Mouse (Mus musculus) spleen, embryonic (tissue): ENCODE data around the gene F13a1.

Source experiments
- CTCF ChIA-PET: fragments of 350-600 bp; sonication (Branson Sonifier 250); formaldehyde crosslinking; loops from one replicate; lab custom pipeline; 2022; lab: Charles Lee

The F13a1 gene

GRCm38 (mm10) chr13:36954937-36955336 is 95.1 kb downstream of the F13a1 start:
- CTCF ChIA-PET: no interaction called here

- CTCF ChIA-PET: no interaction called here
These were observed 96.4 kb downstream of the F13a1 start for GRCm38 (mm10) chr13:36953676-36954075.

- CTCF ChIA-PET: no interaction called here
These were observed 108.2 kb downstream of the F13a1 start for GRCm38 (mm10) chr13:36941891-36942290.

GRCm38 (mm10) chr13:36932066-36932465 is 118.0 kb downstream of the F13a1 start:
- CTCF ChIA-PET: no interaction called here

- CTCF ChIA-PET: no interaction called here
These were observed 130.3 kb downstream of the F13a1 start for GRCm38 (mm10) chr13:36919737-36920136.

- CTCF ChIA-PET: no interaction called here
These were observed 146.2 kb downstream of the F13a1 start for GRCm38 (mm10) chr13:36903885-36904284.

- CTCF ChIA-PET: no interaction called here
These were observed 146.6 kb downstream of the F13a1 start for GRCm38 (mm10) chr13:36903447-36903846.

- CTCF ChIA-PET: no interaction called here
These were observed 148.4 kb downstream of the F13a1 start for GRCm38 (mm10) chr13:36901603-36902002.

GRCm38 (mm10) chr13:36901016-36901415 is 149.0 kb downstream of the F13a1 start:
- CTCF ChIA-PET: no interaction called here

GRCm38 (mm10) chr13:36896061-36896460 is 154.0 kb downstream of the F13a1 start:
- CTCF ChIA-PET: no interaction called here

GRCm38 (mm10) chr13:36893762-36894161 is 156.3 kb downstream of the F13a1 start:
- CTCF ChIA-PET: no interaction called here

GRCm38 (mm10) chr13:36892216-36892615 is 157.8 kb downstream of the F13a1 start:
- CTCF ChIA-PET: no interaction called here

- CTCF ChIA-PET: no interaction called here
These were observed 164.1 kb downstream of the F13a1 start for GRCm38 (mm10) chr13:36885973-36886372.

- CTCF ChIA-PET: no interaction called here
These were observed 210.9 kb downstream of the F13a1 start for GRCm38 (mm10) chr13:36839111-36839510.
